Mouse (Mus musculus) intestine, embryonic 16.5 days (tissue): ENCODE measurements around the gene Atp8b4. TPM values are rescaled to one million over a fixed set of nuclear protein-coding genes. Genes with fewer than 3 reads are reported as not detected.

Source experiments
- ATAC-seq: fragments of 200-750 bp; cut with Nextera tagmentation; 2 replicates; pipeline ENCODE4 v1.8.0; 2017; ENCODE audit warnings: moderate TSS enrichment, moderate library complexity
- H3K27ac ChIP-seq: fragments of 300-500 bp; sonication (generic); 2 replicates; pipeline ENCODE4 v1.5.1; 2014; ENCODE audit warnings: mild to moderate bottlenecking, low read length
- H3K27me3 ChIP-seq: fragments of 300-500 bp; sonication (generic); replicated peaks from 2 replicates; pipeline ENCODE4 v1.6.1; 2014; ENCODE audit warnings: low read length, control low read depth, mixed read lengths; ENCODE audit not compliant: control insufficient read depth, insufficient read depth
- H3K36me3 ChIP-seq: fragments of 300-500 bp; sonication (generic); 2 replicates; pipeline ENCODE4 v1.6.1; 2014; ENCODE audit warnings: low read length, control low read depth; ENCODE audit not compliant: control insufficient read depth, insufficient read depth
- H3K4me1 ChIP-seq: fragments of 300-500 bp; sonication (generic); 2 replicates; pipeline ENCODE4 v1.6.1; 2014; ENCODE audit warnings: low read length, control low read depth, mixed read lengths; ENCODE audit not compliant: control insufficient read depth, insufficient read depth
- H3K4me2 ChIP-seq: fragments of 300-500 bp; sonication (generic); 2 replicates; pipeline ENCODE4 v1.6.1; 2014; ENCODE audit warnings: low read depth, low read length, control low read depth
- H3K4me3 ChIP-seq: fragments of 300-500 bp; sonication (generic); 2 replicates; pipeline ENCODE4 v1.5.1; 2014; ENCODE audit warnings: mild to moderate bottlenecking, low read length
- H3K9ac ChIP-seq: fragments of 300-500 bp; sonication (generic); 2 replicates; pipeline ENCODE4 v1.6.1; 2014; ENCODE audit warnings: low read depth, low read length
- H3K9me3 ChIP-seq: fragments of 300-500 bp; sonication (generic); 2 replicates; pipeline ENCODE4 v1.6.1; 2016; ENCODE audit warnings: low read length, control low read depth; ENCODE audit not compliant: control insufficient read depth
- WGBS: fragments of 180-500 bp; shearing (Covaris S2); extraction: QIAGEN DNeasy Blood & Tissue Kit; methylation state at CpG from one replicate; pipeline ENCODE4 v1.1.7; 2014; 5-methylcytosine and 5-hydroxymethylcytosine counted together
- polyA plus RNA-seq: library from polyadenylated mRNA; unstranded; fragments of >200 nt; fragmentation: Nextera tagmentation; extraction: Ambion mirVana; gene quantifications from 2 replicates; pipeline ENCODE4 v1.2.1, GENCODE M21; 2015

The Atp8b4 gene
- polyA plus RNA-seq, 1 experiment from 2014 or later = 0.46 TPM

DNA sequence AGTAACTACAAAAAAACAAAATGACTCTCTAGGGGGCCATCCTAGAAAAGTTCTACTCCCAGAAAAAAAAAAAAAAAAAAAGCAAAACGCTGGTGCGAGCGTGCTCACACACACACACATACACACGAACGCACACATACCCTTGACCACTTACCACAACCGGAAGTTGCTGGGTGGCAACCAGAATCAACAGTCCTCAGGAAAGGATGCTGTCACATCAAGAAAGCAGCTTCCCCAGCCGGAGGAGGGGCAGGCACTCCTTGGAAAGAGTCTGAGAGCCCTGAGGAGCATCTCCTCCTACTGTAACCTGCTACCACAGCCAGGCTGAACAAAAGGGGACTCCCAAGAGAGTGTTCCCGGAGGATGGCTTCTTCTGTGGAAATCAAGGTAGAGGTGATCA lies 744 bp downstream of the Atp8b4 start:
- Histone ChIP-seq H3K4me1 (no peaks in the 10 kb centered on the region), H3K9ac (no peak overlapping the region), H3K9me3 (no peaks in the 10 kb centered on the region), H3K36me3 (no peaks in the 10 kb centered on the region), H3K27ac (no peak overlapping the region), H3K4me2 (no peak overlapping the region), H3K27me3 (no peaks in the 10 kb centered on the region), H3K4me3 (no peak overlapping the region)
- 77% methylated on average over 8 of the region's 8 CpGs for WGBS
- no peak for ATAC-seq

DNA sequence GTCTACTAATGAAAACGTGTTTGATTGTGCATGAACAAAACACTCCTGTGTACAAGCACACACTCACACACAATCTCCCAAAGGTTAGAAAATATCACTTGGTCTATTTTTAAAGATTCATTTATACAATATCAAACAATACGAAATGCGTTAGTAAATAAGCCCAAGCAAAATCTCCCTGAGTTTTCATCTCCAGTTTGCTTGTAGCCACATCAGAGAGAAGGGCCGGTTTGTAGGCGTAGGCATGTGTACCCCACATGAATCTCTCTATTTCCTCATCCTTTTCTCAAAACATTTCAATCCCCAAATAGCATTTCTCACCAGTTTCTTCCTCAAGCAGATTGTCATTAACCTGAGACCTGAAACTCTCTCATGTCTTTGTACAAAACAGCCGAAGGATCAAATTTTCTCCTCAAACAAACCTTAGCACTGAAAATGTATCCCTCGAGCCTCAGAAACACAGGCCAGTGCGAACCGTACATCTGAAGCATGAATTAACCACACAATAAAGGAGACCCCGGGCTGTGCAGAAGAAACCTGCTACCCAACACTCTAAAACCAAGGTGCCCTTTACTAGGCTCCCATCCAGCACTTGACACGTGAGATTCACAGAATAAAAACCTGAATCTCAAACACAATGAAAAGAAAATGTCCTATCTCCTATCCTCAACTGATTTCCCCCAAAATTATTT lies 1.6 kb downstream of the Atp8b4 start:
- Histone ChIP-seq H3K9ac (no peak overlapping the region), H3K27me3 (no peaks in the 10 kb centered on the region), H3K4me1 (no peaks in the 10 kb centered on the region), H3K27ac (no peak overlapping the region), H3K9me3 (no peaks in the 10 kb centered on the region), H3K36me3 (no peaks in the 10 kb centered on the region), H3K4me2 (no peak overlapping the region), H3K4me3 (no peak overlapping the region)
- WGBS = 86% methylated on average over 11 of the region's 11 CpGs
- ATAC-seq = no peak

DNA sequence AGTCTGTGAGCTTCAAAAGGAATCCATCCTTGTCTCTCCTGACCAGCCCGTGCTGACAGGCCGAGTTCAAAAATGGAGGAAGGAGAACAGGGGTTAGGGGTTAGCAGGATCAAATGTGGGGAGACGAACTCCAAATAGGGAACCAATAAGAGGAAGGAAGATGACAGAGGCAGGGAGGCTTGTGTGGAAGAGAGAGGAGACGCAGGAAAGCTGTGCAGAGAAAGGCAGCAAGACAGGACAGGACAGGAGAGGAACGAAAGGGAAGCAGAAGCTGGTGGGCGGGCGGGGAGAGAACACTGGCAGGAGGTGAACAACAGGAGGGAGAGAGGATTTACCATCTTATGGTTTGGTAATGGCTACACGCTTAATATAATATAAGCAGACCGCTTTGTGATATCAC lies 3.6 kb downstream of the Atp8b4 start:
- no peak overlapping the region for H3K9ac ChIP-seq
- H3K4me2 ChIP-seq = no peak overlapping the region
- H3K27me3 ChIP-seq = no peaks in the 10 kb centered on the region
- no peak overlapping the region for H3K27ac ChIP-seq
- no peaks in the 10 kb centered on the region for H3K9me3 ChIP-seq
- WGBS = 80% methylated on average over 9 of the region's 9 CpGs
- no peaks in the 10 kb centered on the region for H3K4me1 ChIP-seq
- H3K36me3 ChIP-seq = no peaks in the 10 kb centered on the region
- H3K4me3 ChIP-seq = no peak overlapping the region
- ATAC-seq = no peak

DNA sequence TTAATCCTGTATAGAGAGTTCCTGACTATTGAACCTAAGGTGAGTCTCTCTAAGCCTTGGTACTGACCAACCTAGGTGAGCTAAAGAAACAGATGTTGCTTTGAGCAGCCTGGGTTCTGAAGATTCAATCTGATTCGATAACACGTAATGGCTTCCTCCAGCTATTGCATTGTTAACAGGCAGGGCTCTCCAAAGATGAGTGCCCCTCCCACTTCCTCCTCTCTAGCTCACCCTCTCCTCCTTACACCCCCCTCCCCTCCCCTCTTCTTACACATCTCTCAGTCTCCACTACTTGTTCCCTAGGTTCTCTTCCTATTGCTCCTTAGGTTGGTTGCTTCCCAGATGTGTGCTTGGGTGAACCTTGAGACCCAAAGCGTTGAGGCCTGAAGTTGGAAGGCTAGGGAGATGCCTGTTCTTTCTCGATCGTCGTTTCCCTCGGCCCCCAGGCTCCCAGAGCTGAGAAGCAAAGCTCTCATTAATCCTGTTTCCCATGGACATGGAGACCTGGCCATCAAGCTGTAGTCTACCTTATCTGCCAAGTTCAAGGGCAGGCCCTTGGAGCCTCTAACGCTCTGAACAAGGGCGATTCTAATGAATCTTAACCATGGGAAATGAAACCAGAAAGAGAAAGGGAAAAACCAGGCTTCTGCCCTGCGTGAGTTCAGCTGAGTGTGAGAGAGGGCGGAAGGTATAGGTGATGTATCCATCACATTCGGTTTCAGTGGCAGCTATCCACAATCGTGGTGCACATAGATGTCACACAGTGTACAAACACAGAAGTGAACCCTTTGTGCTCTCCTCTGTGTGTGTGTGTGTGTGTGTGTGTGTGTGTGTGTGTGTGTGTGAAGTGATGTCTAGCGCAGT lies 4.4 kb downstream of the Atp8b4 start:
- H3K4me2 ChIP-seq = no peak overlapping the region
- 84% methylated on average over 14 of the region's 14 CpGs for WGBS
- H3K4me1 ChIP-seq = no peaks in the 10 kb centered on the region
- H3K27me3 ChIP-seq = no peaks in the 10 kb centered on the region
- ATAC-seq = no peak
- no peak overlapping the region for H3K4me3 ChIP-seq
- no peaks in the 10 kb centered on the region for H3K9me3 ChIP-seq
- no peaks in the 10 kb centered on the region for H3K36me3 ChIP-seq
- H3K27ac ChIP-seq = no peak overlapping the region
- no peak overlapping the region for H3K9ac ChIP-seq

DNA sequence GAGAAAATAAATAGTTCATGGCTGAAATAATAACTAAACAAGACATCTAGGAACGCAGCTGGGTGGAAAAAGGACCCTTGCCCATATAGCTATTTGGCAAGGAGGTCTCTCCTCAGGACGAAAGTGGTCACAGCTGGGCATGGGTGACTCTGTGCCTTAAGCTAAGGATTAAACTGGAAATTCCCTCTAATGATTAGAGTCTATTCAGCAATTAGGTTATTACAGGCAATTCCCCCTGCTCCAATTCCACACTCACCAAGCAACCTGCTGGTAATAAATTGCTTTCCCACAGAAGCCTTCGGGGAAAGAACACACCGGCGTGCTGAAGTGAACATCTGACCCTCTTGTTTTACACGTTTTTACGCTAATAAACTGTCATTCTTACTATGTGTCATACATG lies 5.2 kb downstream of the Atp8b4 start:
- H3K4me3 ChIP-seq = no peak overlapping the region
- no peak overlapping the region for H3K4me2 ChIP-seq
- WGBS = 63% methylated on average over 7 of the region's 7 CpGs
- H3K9ac ChIP-seq = no peak overlapping the region
- H3K36me3 ChIP-seq = no peaks in the 10 kb centered on the region
- ATAC-seq = no peak
- H3K27ac ChIP-seq = no peak overlapping the region
- no peaks in the 10 kb centered on the region for H3K4me1 ChIP-seq
- no peaks in the 10 kb centered on the region for H3K27me3 ChIP-seq
- H3K9me3 ChIP-seq = no peaks in the 10 kb centered on the region

DNA sequence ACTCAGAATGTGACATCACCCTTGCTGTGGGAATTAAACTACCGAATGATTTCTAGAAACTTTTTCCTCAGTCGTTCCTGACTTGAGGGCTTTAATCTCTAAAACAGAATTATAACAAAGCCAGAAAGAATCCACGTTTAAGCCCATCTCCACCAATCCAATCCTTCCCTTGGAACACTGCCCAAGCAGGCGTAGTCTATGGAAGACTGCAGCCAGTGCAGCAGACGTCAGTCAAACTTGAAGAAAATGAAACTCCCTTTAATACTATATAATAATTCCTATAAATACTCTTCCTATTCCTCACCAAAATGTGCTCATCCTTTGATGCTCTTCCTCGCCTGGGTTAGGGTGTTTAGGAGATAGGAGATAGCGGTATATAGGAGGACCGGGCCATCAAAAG lies 7.2 kb downstream of the Atp8b4 start:
- WGBS = 80% methylated on average over 8 of the region's 8 CpGs
- Histone ChIP-seq H3K9ac (no peak overlapping the region), H3K4me2 (no peak overlapping the region), H3K27me3 (no peaks in the 10 kb centered on the region), H3K4me1 (no peaks in the 10 kb centered on the region), H3K9me3 (no peaks in the 10 kb centered on the region), H3K4me3 (no peak overlapping the region), H3K36me3 (no peaks in the 10 kb centered on the region), H3K27ac (no peak overlapping the region)
- no peak for ATAC-seq

DNA sequence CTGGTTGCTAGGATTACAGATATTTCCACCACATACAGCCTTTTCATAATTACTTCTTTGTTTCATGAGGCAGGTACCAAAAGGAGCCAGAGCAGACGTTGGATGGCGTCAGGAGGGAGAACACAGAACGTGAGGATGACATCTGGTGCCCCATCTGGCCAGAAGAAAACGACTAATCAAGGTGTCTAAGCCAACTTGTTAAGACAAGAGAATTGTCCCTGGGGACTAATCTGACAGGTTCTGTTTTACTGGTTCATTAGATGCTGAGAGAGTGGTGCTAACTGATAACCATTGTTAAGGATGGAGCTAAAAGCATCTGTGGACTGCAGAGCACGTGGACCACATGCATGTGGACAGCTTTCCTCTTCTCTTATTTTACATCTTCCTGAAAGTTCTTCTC lies 7.8 kb downstream of the Atp8b4 start:
- H3K4me1 ChIP-seq = no peaks in the 10 kb centered on the region
- WGBS = 60% methylated on average over 5 of the region's 5 CpGs
- ATAC-seq = no peak

DNA sequence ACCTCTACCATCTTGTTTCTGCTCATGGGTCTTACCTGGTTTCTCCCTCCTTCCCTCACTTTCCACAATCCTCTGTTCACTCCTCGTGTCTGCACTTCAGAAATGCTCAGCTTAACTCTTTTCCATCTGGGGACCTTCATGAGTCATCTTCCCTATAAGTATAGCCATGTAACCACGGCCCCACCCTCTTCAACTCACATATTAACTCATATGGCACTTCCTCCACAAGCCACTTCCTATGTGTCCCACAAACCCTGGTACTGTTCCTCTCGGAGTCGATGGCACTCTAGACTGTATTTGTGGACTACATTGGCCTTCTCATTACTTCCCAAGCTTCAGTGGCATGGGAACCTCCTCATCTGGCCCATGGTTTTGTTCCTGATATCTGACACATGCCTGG lies 9.0 kb downstream of the Atp8b4 start:
- no peaks in the 10 kb centered on the region for H3K9me3 ChIP-seq
- H3K27me3 ChIP-seq = no peaks in the 10 kb centered on the region
- H3K4me3 ChIP-seq = no peak overlapping the region
- H3K4me1 ChIP-seq = no peaks in the 10 kb centered on the region
- WGBS = 84% methylated on average over 4 of the region's 4 CpGs
- ATAC-seq = no peak
- H3K9ac ChIP-seq = no peak overlapping the region
- no peak overlapping the region for H3K27ac ChIP-seq
- H3K36me3 ChIP-seq = no peaks in the 10 kb centered on the region
- no peak overlapping the region for H3K4me2 ChIP-seq

More for the DNA sequence above, 7.8 kb downstream of the Atp8b4 start:
- Histone ChIP-seq H3K27ac (no peak overlapping the region), H3K9ac (no peak overlapping the region), H3K27me3 (no peaks in the 10 kb centered on the region), H3K9me3 (no peaks in the 10 kb centered on the region), H3K36me3 (no peaks in the 10 kb centered on the region), H3K4me3 (no peak overlapping the region), H3K4me2 (no peak overlapping the region)

DNA sequence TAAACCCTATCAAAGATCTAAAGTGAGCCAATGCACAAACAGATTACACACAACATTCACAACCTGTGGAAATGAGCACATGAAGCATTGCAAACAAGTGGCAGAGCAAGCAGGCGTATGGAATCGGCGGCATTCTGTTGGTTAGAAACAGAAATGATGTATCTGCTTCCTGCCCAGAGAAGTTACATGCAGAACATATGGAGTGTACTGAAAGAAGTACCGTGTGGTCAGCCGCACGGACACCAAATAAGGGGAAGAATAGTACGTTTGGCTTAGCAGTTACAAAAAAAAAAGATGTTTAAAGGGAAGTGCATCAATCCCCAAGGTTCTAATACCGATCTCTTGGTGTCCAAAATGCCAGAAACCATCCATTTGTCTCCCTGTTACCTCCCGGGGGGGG lies 9.9 kb downstream of the Atp8b4 start:
- no peaks in the 10 kb centered on the region for H3K9me3 ChIP-seq
- no peaks in the 10 kb centered on the region for H3K36me3 ChIP-seq
- no peak overlapping the region for H3K9ac ChIP-seq
- ATAC-seq = no peak
- WGBS = 71% methylated on average over 9 of the region's 9 CpGs
- no peaks in the 10 kb centered on the region for H3K4me1 ChIP-seq
- no peak overlapping the region for H3K4me3 ChIP-seq
- no peak overlapping the region for H3K4me2 ChIP-seq
- no peaks in the 10 kb centered on the region for H3K27me3 ChIP-seq
- no peak overlapping the region for H3K27ac ChIP-seq
